Mouse (Mus musculus) limb, embryonic 14.5 days (tissue): ENCODE measurements at regions not wholly inside any gene's neighbourhood (a gene's known extent, or its start where the extent isn't known, plus 50 kb on each side); places are given as distances from the start of the nearest gene placed in this dataset.

Experiments used
- ATAC-seq: fragments of 200-750 bp; cut with Nextera tagmentation; 2 replicates; pipeline ENCODE4 v1.8.0; 2017; ENCODE audit warnings: low read depth, moderate number of reproducible peaks, moderate TSS enrichment; ENCODE audit not compliant: low FRiP score
- DNase-seq: peaks from one replicate; pipeline ENCODE4 v3.0.0-alpha.2; 2015; ENCODE audit warnings: low spot score
- H3K27ac ChIP-seq: fragments of 300-500 bp; sonication (generic); replicated peaks from 2 replicates; pipeline ENCODE4 v1.5.1; 2014; ENCODE audit warnings: low read depth, mild to moderate bottlenecking, low read length, moderate library complexity, mixed read lengths
- H3K27me3 ChIP-seq: fragments of 300-500 bp; sonication (generic); 2 replicates; pipeline ENCODE4 v1.6.1; 2014; ENCODE audit warnings: low read length, mixed read lengths; ENCODE audit not compliant: control insufficient read depth, insufficient read depth
- H3K36me3 ChIP-seq: fragments of 300-500 bp; sonication (generic); 2 replicates; pipeline ENCODE4 v1.6.1; 2014; ENCODE audit warnings: mild to moderate bottlenecking, low read length, moderate library complexity, mixed read lengths; ENCODE audit not compliant: control insufficient read depth, insufficient read depth
- H3K4me1 ChIP-seq: fragments of 300-500 bp; sonication (generic); 2 replicates; pipeline ENCODE4 v1.6.1; 2014; ENCODE audit warnings: antibody characterized with exemption, low read length, mixed read lengths; ENCODE audit not compliant: control insufficient read depth, insufficient read depth
- H3K4me2 ChIP-seq: fragments of 300-500 bp; sonication (generic); replicated peaks from 2 replicates; pipeline ENCODE4 v1.6.1; 2014; ENCODE audit warnings: low read depth, mild to moderate bottlenecking, low read length, moderate library complexity; ENCODE audit not compliant: severe bottlenecking
- H3K4me3 ChIP-seq: fragments of 300-500 bp; sonication (generic); replicated peaks from 2 replicates; pipeline ENCODE4 v1.5.1; 2014; ENCODE audit warnings: low read length
- H3K9ac ChIP-seq: fragments of 300-500 bp; sonication (generic); 2 replicates; pipeline ENCODE4 v1.6.1; 2014; ENCODE audit warnings: mild to moderate bottlenecking, low read depth, low read length, moderate library complexity; ENCODE audit not compliant: severe bottlenecking
- H3K9me3 ChIP-seq: fragments of 300-500 bp; sonication (generic); 2 replicates; pipeline ENCODE4 v1.6.1; 2016; ENCODE audit warnings: low read length; ENCODE audit not compliant: control insufficient read depth
- POLR2A ChIP-seq: fragments of 200-500 bp; IDR thresholded peaks from 2 replicates; pipeline ENCODE4 v1.8.0; 2012; ENCODE audit warnings: inconsistent platforms, mild to moderate bottlenecking, moderate library complexity, borderline replicate concordance; ENCODE audit not compliant: insufficient read depth, insufficient read length; ENCODE audit errors: extremely low read depth
- WGBS: fragments of 180-500 bp; shearing (Covaris S2); extraction: QIAGEN DNeasy Blood & Tissue Kit; methylation state at CpG from one replicate; pipeline ENCODE4 v1.1.7; 2014; 5-methylcytosine and 5-hydroxymethylcytosine counted together

GRCm38 (mm10) chr14:68447240-68447923 lies 846.7 kb downstream of the Synb start:
- H3K9ac ChIP-seq, result no peak overlapping the region
- ATAC-seq (no peak), DNase-seq (no peak)
- no peak overlapping the region for H3K4me3 ChIP-seq
- TF ChIP-seq POLR2A, result no peak
- no peaks in the 10 kb centered on the region for H3K27me3 ChIP-seq
- no peaks in the 10 kb centered on the region for H3K36me3 ChIP-seq
- no peak overlapping the region for H3K4me2 ChIP-seq
- H3K9me3 ChIP-seq, result no peaks in the 10 kb centered on the region
- 67% methylated on average over 7 of the region's 7 CpGs for WGBS
- H3K4me1 ChIP-seq, result no peaks in the 10 kb centered on the region
- H3K27ac ChIP-seq, result no peak overlapping the region

DNA sequence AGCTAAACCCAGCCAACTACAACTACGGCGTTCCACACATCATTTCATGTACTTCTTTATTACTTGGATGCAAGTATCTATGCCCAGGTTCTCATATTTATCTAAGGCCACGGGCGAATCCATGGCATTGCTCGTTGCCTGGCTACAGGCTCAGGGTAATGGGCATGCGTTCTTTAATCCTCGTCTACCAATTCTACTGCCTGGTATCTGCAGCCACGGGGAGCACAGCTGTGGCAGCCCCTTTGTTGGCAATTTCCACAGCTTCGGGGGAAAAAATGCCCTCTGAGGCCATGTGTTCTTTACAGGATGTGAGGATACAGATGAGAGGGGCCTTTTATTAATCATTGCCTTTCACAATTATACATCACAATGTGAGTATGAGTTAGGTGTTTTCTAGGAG lies 860.8 kb downstream of the Synb start:
- no peaks in the 10 kb centered on the region for H3K9me3 ChIP-seq
- no peaks in the 10 kb centered on the region for H3K27me3 ChIP-seq
- H3K9ac ChIP-seq, result no peak overlapping the region
- 83% methylated on average over 9 of the region's 9 CpGs for WGBS
- no peak for TF ChIP-seq POLR2A
- no peaks in the 10 kb centered on the region for H3K36me3 ChIP-seq
- H3K4me3 ChIP-seq, result no peak overlapping the region
- H3K4me1 ChIP-seq, result no peaks in the 10 kb centered on the region
- H3K4me2 ChIP-seq, result no peak overlapping the region
- DNase-seq (no peak), ATAC-seq (no peak)
- H3K27ac ChIP-seq, result no peak overlapping the region

GRCm38 (mm10) chr14:68432111-68432510 lies 862.0 kb downstream of the Synb start:
- Histone ChIP-seq H3K27ac (no peak overlapping the region), H3K4me2 (no peak overlapping the region), H3K9ac (no peak overlapping the region), H3K36me3 (no peaks in the 10 kb centered on the region), H3K4me3 (no peak overlapping the region), H3K9me3 (no peaks in the 10 kb centered on the region), H3K27me3 (no peaks in the 10 kb centered on the region), H3K4me1 (no peaks in the 10 kb centered on the region)
- ATAC-seq (no peak), DNase-seq (no peak)
- no peak for TF ChIP-seq POLR2A
- WGBS, result 67% methylated on average over 2 of the region's 2 CpGs

GRCm38 (mm10) chr14:68427235-68427634 lies 866.9 kb downstream of the Synb start:
- no peak for ATAC-seq
- DNase-seq, result no peak
- Histone ChIP-seq H3K4me1 (no peaks in the 10 kb centered on the region), H3K4me2 (no peak overlapping the region), H3K4me3 (no peak overlapping the region), H3K36me3 (no peaks in the 10 kb centered on the region), H3K9me3 (no peaks in the 10 kb centered on the region), H3K27ac (no peak overlapping the region), H3K27me3 (no peaks in the 10 kb centered on the region), H3K9ac (no peak overlapping the region)
- no peak for TF ChIP-seq POLR2A
- WGBS, result 80% methylated on average over 1 of the region's 1 CpGs

GRCm38 (mm10) chr14:68392440-68392839 lies 901.7 kb downstream of the Synb start:
- H3K9ac ChIP-seq, result no peak overlapping the region
- TF ChIP-seq POLR2A, result no peak
- H3K4me1 ChIP-seq, result no peaks in the 10 kb centered on the region
- DNase-seq, result no peak
- ATAC-seq, result no peak
- 89% methylated on average over 1 of the region's 1 CpGs for WGBS
- no peaks in the 10 kb centered on the region for H3K9me3 ChIP-seq
- no peak overlapping the region for H3K27ac ChIP-seq
- no peak overlapping the region for H3K4me3 ChIP-seq
- H3K27me3 ChIP-seq, result no peaks in the 10 kb centered on the region
- no peaks in the 10 kb centered on the region for H3K36me3 ChIP-seq
- no peak overlapping the region for H3K4me2 ChIP-seq
